Mouse (Mus musculus) midbrain, postnatal 0 days (tissue): ENCODE data around the gene Upk2. TPM values are rescaled to one million over a fixed set of nuclear protein-coding genes. Genes with fewer than 3 reads are reported as not detected.

Experiments
- ATAC-seq: fragments of 200-750 bp; cut with Nextera tagmentation; 2 replicates; pipeline ENCODE4 v1.8.0; 2017; ENCODE audit warnings: moderate number of reproducible peaks, mild to moderate bottlenecking, moderate TSS enrichment, moderate library complexity; ENCODE audit not compliant: low FRiP score
- DNase-seq: peaks from one replicate; pipeline ENCODE4 v3.0.0-alpha.2; 2015; ENCODE audit warnings: low spot score
- H3K27ac ChIP-seq: fragments of 300-500 bp; sonication (generic); 2 replicates; pipeline ENCODE4 v1.5.1; 2014; ENCODE audit warnings: low read depth, mild to moderate bottlenecking, low read length, mixed read lengths
- H3K27me3 ChIP-seq: fragments of 300-500 bp; sonication (generic); 2 replicates; pipeline ENCODE4 v1.6.1; 2014; ENCODE audit warnings: low read length, control low read depth, mixed read lengths; ENCODE audit not compliant: insufficient read depth
- H3K36me3 ChIP-seq: fragments of 300-500 bp; sonication (generic); 2 replicates; pipeline ENCODE4 v1.6.1; 2014; ENCODE audit warnings: low read length, control low read depth, mixed read lengths; ENCODE audit not compliant: insufficient read depth
- H3K4me1 ChIP-seq: fragments of 300-500 bp; sonication (generic); 2 replicates; pipeline ENCODE4 v1.6.1; 2014; ENCODE audit warnings: mild to moderate bottlenecking, control low read depth, antibody characterized with exemption, low read length, mixed read lengths; ENCODE audit not compliant: insufficient read depth
- H3K4me2 ChIP-seq: fragments of 300-500 bp; sonication (generic); 2 replicates; pipeline ENCODE4 v1.6.1; 2014; ENCODE audit warnings: low read depth, mild to moderate bottlenecking, low read length, mixed read lengths; ENCODE audit not compliant: poor library complexity, severe bottlenecking
- H3K4me3 ChIP-seq: fragments of 300-500 bp; sonication (generic); 2 replicates; pipeline ENCODE4 v1.5.1; 2014; ENCODE audit warnings: low read depth, mild to moderate bottlenecking, low read length, moderate library complexity
- H3K9ac ChIP-seq: fragments of 300-500 bp; sonication (generic); replicated peaks from 2 replicates; pipeline ENCODE4 v1.6.1; 2014; ENCODE audit warnings: mild to moderate bottlenecking, low read length, moderate library complexity, mixed read lengths; ENCODE audit not compliant: poor library complexity, severe bottlenecking
- H3K9me3 ChIP-seq: fragments of 300-500 bp; sonication (generic); 2 replicates; pipeline ENCODE4 v1.6.1; 2016; ENCODE audit warnings: low read length, control low read depth
- CTCF ChIP-seq: IDR thresholded peaks from 2 replicates; pipeline ENCODE4 v1.5.1; 2016; ENCODE audit warnings: antibody characterized with exemption, mild to moderate bottlenecking
- WGBS: fragments of 180-500 bp; shearing (Covaris S2); extraction: QIAGEN DNeasy Blood & Tissue Kit; methylation state at CpG from one replicate; pipeline ENCODE4 v1.1.7; 2014; 5-methylcytosine and 5-hydroxymethylcytosine counted together
- polyA plus RNA-seq: library from polyadenylated mRNA; unstranded; fragments of >200 nt; fragmentation: Nextera tagmentation; extraction: Ambion mirVana; gene quantifications from 2 replicates; pipeline ENCODE4 v1.2.1, GENCODE M21; 2015
- total RNA-seq: library from RNA; depleted of rRNA; stranded (reverse); fragments of >200 nt; gene quantifications from 2 replicates; pipeline ENCODE4 v1.2.3, GENCODE M21; 2014; rRNA removed

The Upk2 gene
- not detected in 2 replicates for total RNA-seq
- not detected in 2 replicates for polyA plus RNA-seq

DNA sequence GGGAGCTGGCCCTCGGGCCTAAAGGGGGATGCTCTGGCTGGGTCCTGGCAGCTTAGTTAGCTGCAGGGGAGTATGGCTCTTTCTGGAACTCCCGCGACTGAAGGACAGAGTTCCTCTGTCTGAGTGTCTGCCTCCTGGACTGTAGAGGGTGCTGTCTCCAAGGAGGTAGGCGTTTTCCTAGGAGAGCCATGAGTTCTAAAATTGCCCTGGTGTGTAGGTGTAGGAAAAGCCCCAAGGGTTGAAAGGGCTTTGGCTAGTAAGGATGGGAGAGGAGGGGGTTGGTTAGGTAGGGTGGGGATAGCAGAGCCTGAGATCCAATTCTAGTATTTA lies at the start of gene Upk2:
Gene Upk2 (minus strand): TSS at position 86 of the 330 bp plus-strand sequence.
- H3K9ac ChIP-seq, result no peak within 1 kb of the TSS
- H3K27me3 ChIP-seq, result no peaks in the 10 kb centered on the region
- H3K4me3 ChIP-seq, result no peak within 1 kb of the TSS
- no peak within 1 kb of the TSS for H3K4me2 ChIP-seq
- H3K9me3 ChIP-seq, result no peaks in the 10 kb centered on the region
- H3K36me3 ChIP-seq, result no peaks in the 10 kb centered on the region
- DNase-seq (no peak), ATAC-seq (no peak)
- 24% methylated on average over 4 of the region's 4 CpGs for WGBS
- H3K4me1 ChIP-seq, result no peaks in the 10 kb centered on the region; the same call in 1 of the 2 replicates
- no peak within 1 kb of the TSS for H3K27ac ChIP-seq
- peak; percentile 50 for TF ChIP-seq CTCF

DNA sequence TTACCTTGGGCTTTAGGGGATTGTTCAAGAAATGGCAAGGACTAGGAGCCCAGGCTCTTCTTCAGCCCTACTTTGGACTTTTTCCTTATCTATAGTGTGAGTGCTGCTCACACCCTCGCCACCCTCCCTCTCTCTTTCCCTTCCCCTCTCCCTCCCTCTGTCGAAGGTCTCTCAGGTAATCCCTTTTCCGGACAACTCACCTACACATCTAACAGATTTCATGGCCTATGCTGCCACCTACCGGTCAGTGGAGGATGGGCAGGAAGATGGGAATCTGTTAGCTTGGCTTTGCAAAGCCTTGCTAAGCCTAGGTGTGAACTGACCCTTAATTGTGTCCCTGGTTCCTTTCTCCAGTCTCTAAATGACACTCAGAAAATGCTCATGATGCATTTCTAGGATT lies 47.2 kb upstream of the Upk2 start:
- Histone ChIP-seq H3K36me3 (peaks cover 18% of the 10 kb centered on the region), H3K4me2 (no peak overlapping the region), H3K9ac (no peak overlapping the region), H3K4me1 (peaks cover 13% of the 10 kb centered on the region; the same call in 1 of the 2 replicates), H3K4me3 (no peak overlapping the region), H3K27me3 (no peaks in the 10 kb centered on the region), H3K9me3 (no peaks in the 10 kb centered on the region), H3K27ac (no peak overlapping the region)
- peak; percentile 98 for TF ChIP-seq CTCF
- 0% methylated on average over 4 of the region's 4 CpGs for WGBS
- ATAC-seq (no peak), DNase-seq (peak; percentile 90)

DNA sequence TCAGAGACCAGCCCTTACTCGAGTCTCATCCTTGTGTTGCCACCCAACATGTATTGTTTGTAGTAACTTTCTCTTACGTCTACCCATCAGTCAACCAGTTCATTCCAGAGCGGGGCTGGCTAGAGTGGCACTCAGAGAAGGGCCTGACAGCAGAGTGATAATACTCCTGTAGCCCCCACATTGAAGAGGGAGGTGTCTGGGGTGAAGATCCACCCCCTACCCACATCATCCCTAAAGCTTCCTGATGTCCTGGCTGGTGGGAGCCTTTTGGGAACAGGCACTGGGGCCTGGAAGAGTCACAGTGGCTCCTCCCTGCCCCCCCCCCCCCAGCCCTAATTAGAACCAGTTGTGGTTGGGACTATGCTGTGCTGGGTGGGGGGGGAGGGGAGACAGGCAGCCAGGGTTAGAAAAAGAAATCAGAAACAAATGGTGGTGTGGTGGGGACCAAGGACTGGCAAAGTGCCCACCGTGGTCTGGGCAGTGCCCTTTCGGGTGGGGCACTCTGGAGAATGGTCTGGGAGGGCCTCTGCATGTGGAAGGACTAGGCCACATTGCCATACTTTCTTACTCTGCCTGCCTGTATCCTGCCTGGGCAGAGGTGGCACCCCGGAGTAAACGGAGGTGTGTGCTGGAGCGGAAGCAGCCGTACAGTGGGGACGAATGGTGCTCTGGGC lies 46.6 kb upstream of the Upk2 start:
- ATAC-seq, result no peak
- H3K9ac ChIP-seq, result no peak overlapping the region

DNA sequence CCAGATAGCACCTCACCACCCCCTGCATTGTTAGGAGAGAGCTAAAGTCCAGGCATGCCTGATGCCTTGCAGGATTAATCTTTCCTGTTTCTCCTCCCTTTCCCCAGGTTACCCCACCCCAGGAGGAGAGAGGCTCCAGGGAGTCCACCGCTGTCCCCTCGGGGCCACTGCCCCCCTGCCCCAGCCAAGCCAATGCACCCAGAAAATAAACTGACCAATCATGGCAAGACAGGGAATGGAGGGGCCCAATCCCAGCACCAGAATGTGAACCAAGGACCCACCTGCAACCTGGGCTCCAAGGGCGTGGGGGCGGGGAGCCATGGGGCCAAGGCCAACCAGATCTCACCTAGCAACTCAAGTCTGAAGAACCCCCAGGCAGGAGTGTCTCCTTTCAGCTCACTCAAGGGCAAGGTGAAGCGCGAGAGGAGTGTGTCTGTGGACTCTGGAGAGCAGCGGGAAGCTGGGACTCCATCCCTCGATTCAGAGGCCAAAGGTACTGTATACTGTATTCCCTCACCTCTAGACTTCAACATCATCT lies 45.9 kb upstream of the Upk2 start:
- peaks cover 16% of the 10 kb centered on the region; the same call in 1 of the 2 replicates for H3K4me1 ChIP-seq
- H3K9ac ChIP-seq, result no peak overlapping the region

More for the DNA sequence above, 46.6 kb upstream of the Upk2 start:
- Histone ChIP-seq H3K9me3 (no peaks in the 10 kb centered on the region), H3K36me3 (peaks cover 11% of the 10 kb centered on the region), H3K4me1 (peaks cover 16% of the 10 kb centered on the region; the same call in 1 of the 2 replicates), H3K4me2 (no peak overlapping the region), H3K27ac (no peak overlapping the region), H3K27me3 (no peaks in the 10 kb centered on the region), H3K4me3 (no peak overlapping the region)
- DNase-seq, result no peak
- 60% methylated on average over 10 of the region's 10 CpGs for WGBS
- TF ChIP-seq CTCF, result no peak

DNA sequence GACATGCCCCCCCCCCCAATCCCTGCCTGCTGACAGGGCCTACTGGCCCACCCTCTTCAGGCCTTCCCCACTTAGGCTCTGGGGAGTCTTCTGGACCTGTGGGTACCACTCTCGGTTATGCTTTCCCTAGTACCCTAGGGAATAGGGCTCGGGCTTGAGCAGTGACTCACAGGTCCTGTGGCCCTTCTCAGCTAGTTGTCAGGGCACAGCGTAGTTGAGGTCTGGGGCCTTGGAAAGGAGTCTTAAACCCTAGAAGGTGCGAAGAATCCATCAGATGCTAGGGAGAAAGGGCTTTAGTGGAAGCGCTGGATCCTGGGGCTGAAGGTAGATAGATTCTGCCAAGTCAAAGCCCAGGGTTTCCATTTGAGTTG lies 45.4 kb upstream of the Upk2 start:
- H3K27me3 ChIP-seq, result no peaks in the 10 kb centered on the region
- ATAC-seq (no peak), DNase-seq (no peak)
- peaks cover 16% of the 10 kb centered on the region; the same call in 1 of the 2 replicates for H3K4me1 ChIP-seq
- peak overlapping the region; percentile 59 for H3K27ac ChIP-seq
- H3K36me3 ChIP-seq, result no peaks in the 10 kb centered on the region
- no peaks in the 10 kb centered on the region for H3K9me3 ChIP-seq
- peak overlapping the region; percentile 37; the same call in 1 of the 2 replicates for H3K4me3 ChIP-seq
- H3K4me2 ChIP-seq, result peak overlapping the region; percentile 86
- 22% methylated on average over 5 of the region's 5 CpGs for whole genome bisulfite sequencing
- H3K9ac ChIP-seq, result peak overlapping the region; percentile 70
- no peak for TF ChIP-seq CTCF

More for the DNA sequence above, 45.9 kb upstream of the Upk2 start:
- 58% methylated on average over 8 of the region's 8 CpGs for WGBS
- no peak overlapping the region for H3K4me2 ChIP-seq
- no peak overlapping the region for H3K4me3 ChIP-seq
- H3K27ac ChIP-seq, result peak overlapping the region; percentile 59; the same call in 1 of the 2 replicates
- peaks cover 5% of the 10 kb centered on the region; the same call in 1 of the 2 replicates for H3K36me3 ChIP-seq
- TF ChIP-seq CTCF, result no peak
- H3K9me3 ChIP-seq, result no peaks in the 10 kb centered on the region
- no peaks in the 10 kb centered on the region for H3K27me3 ChIP-seq
- DNase-seq, result no peak
- ATAC-seq, result no peak
